Mouse (Mus musculus) hindbrain, postnatal 0 days (tissue): ENCODE measurements around the gene Vopp1. TPM values are rescaled to one million over a fixed set of nuclear protein-coding genes. Genes with fewer than 3 reads are reported as not detected.

Experiments
- ATAC-seq: fragments of 200-750 bp; cut with Nextera tagmentation; 2 replicates; pipeline ENCODE4 v1.8.0; 2017; ENCODE audit warnings: mild to moderate bottlenecking, moderate TSS enrichment, moderate library complexity
- DNase-seq: peaks from one replicate; pipeline ENCODE4 v3.0.0-alpha.2; 2015; ENCODE audit warnings: low spot score
- H3K27ac ChIP-seq: fragments of 300-500 bp; sonication (generic); 2 replicates; pipeline ENCODE4 v1.5.1; 2014; ENCODE audit warnings: mild to moderate bottlenecking
- H3K27me3 ChIP-seq: fragments of 300-500 bp; sonication (generic); 2 replicates; pipeline ENCODE4 v1.6.1; 2014; ENCODE audit warnings: low read length, mixed read lengths; ENCODE audit not compliant: insufficient read depth
- H3K36me3 ChIP-seq: fragments of 300-500 bp; sonication (generic); 2 replicates; pipeline ENCODE4 v1.6.1; 2014; ENCODE audit warnings: low read length, mixed read lengths; ENCODE audit not compliant: insufficient read depth
- H3K4me1 ChIP-seq: fragments of 300-500 bp; sonication (generic); 2 replicates; pipeline ENCODE4 v1.6.1; 2014; ENCODE audit warnings: antibody characterized with exemption, low read length, mixed read lengths; ENCODE audit not compliant: insufficient read depth
- H3K4me2 ChIP-seq: fragments of 300-500 bp; sonication (generic); 2 replicates; pipeline ENCODE4 v1.6.1; 2014; ENCODE audit warnings: low read depth, mild to moderate bottlenecking, low read length, moderate library complexity, mixed read lengths
- H3K4me3 ChIP-seq: fragments of 300-500 bp; sonication (generic); 2 replicates; pipeline ENCODE4 v1.5.1; 2014; ENCODE audit warnings: low read length
- H3K9ac ChIP-seq: fragments of 300-500 bp; sonication (generic); replicated peaks from 2 replicates; pipeline ENCODE4 v1.6.1; 2014; ENCODE audit warnings: mild to moderate bottlenecking, low read length, moderate library complexity, mixed read lengths
- H3K9me3 ChIP-seq: fragments of 300-500 bp; sonication (generic); 2 replicates; pipeline ENCODE4 v1.6.1; 2016; ENCODE audit warnings: low read length, mixed read lengths
- CTCF ChIP-seq: IDR thresholded peaks from 2 replicates; pipeline ENCODE4 v1.5.1; 2016; ENCODE audit warnings: antibody characterized with exemption, control low read depth, low read depth
- WGBS: fragments of 180-500 bp; shearing (Covaris S2); extraction: QIAGEN DNeasy Blood & Tissue Kit; methylation state at CpG from one replicate; pipeline ENCODE4 v1.1.7; 2014; 5-methylcytosine and 5-hydroxymethylcytosine counted together
- polyA plus RNA-seq: library from polyadenylated mRNA; unstranded; fragments of >200 nt; fragmentation: Nextera tagmentation; extraction: Ambion mirVana; gene quantifications from 2 replicates; pipeline ENCODE4 v1.2.1, GENCODE M21; 2015
- total RNA-seq: library from RNA; depleted of rRNA; stranded (reverse); fragments of >200 nt; gene quantifications from 2 replicates; pipeline ENCODE4 v1.2.3, GENCODE M21; 2014; rRNA removed

The Vopp1 gene
- total and polyA plus RNA-seq, 2 experiments from 2014 or later: 151 to 285 TPM

DNA sequence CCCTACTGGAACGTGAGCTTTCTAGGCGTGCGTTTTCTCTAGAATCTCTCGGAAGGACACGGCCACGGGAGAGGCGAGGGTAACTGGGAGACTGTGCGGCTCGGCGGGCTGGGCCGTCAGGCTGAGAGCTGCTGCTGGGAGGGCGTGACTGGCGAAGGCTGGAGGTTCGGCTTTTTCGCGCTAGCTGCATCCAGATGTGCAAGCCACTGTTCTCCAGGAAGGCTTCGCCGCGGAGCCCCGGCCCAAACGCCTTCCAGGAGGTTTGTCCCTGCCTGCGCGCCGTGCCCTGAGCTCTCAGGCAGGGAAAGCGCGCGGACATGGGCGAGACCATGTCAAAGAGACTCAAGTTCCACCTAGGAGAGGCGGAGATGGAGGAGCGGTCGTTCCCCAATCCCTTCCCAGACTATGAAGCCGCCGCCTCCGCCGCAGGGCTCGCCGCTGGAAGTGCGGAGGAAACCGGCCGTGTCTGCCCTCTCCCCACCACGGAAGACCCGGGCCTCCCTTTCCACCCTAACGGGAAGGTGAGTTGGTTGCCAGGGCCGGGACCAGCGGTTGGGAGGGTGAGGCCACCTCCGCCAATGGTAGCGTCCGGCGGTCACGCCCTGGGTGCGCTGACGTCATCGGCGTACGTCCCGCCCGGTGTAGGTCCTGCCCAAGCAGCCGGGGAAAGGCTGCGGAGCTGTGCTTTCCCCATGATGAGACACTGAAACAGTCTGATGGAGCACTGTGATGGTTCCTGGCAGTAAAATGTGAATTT, 122.0 kb downstream of the Vopp1 start:
- Histone ChIP-seq H3K27me3 (no peaks in the 10 kb centered on the region), H3K9me3 (no peaks in the 10 kb centered on the region), H3K36me3 (no peaks in the 10 kb centered on the region), H3K27ac (peak overlapping the region; percentile 99), H3K4me3 (peak overlapping the region; percentile 78), H3K4me1 (peaks cover 11% of the 10 kb centered on the region; the same call in 1 of the 2 replicates), H3K9ac (peak overlapping the region; percentile 93), H3K4me2 (peak overlapping the region; percentile 71)
- under 1% methylated on average over 59 of the region's 59 CpGs for WGBS
- peak; percentile 97 for DNase-seq
- peak; percentile 98 for ATAC-seq
- no peak for TF ChIP-seq CTCF

DNA sequence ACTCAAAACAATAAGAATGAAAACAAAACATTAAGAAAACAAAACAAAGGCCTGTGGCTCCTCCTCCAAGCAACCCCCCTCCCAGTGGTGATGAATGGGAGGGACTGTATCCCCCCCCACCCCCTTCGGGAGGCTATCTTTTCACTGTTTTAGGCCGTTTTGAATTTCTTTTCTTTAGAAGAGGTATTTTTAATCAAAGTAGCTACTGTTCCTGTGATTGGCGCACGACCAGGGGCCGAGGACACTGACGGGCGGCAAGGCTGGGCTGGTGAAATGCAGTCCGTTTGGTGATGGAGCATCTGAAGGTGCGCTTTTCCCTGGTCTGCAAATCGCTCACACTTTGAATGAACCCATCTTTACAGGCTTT, 122.6 kb downstream of the Vopp1 start, which contains the start of gene Lancl2:
TSS of gene Lancl2 (plus strand) at position 165 of the 367 bp plus-strand sequence.
- ATAC-seq: peak; percentile 27
- Histone ChIP-seq H3K9me3 (no peaks in the 10 kb centered on the region), H3K4me2 (peak within 1 kb of the TSS; percentile 71), H3K4me1 (peaks cover 11% of the 10 kb centered on the region; the same call in 1 of the 2 replicates), H3K27me3 (no peaks in the 10 kb centered on the region), H3K9ac (peak within 1 kb of the TSS; percentile 93), H3K36me3 (no peaks in the 10 kb centered on the region), H3K4me3 (peak within 1 kb of the TSS; percentile 78), H3K27ac (peak within 1 kb of the TSS; percentile 99)
- DNase-seq: peak; percentile 66
- 1% methylated on average over 10 of the region's 10 CpGs for WGBS
- 0 out of 2 replicates have a peak, but pooled peaks have one; percentile 4 for TF ChIP-seq CTCF

DNA sequence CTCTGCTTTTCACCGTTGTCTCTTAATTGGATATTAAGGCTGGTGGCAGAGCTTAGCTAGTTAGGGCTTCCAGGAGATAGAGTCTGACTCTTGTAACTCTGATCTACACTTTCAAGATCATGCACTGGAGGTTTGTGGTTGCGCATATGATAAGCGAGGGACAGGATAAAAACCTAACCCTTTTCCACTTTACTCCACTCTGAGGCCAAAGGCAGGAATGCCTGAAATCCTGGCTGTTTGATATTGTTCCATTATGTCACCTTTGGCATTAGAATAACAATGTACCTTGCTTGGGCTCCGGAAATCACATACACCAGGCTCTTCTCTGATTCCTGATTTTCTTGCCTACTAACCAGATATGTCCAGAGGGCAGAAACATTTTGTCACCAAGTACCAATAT, 123.3 kb downstream of the Vopp1 start:
- ATAC-seq: no peak
- 49% methylated on average over 4 of the region's 4 CpGs for WGBS
- peak; percentile 19 for DNase-seq
- Histone ChIP-seq H3K9ac (peak overlapping the region; percentile 93), H3K36me3 (no peaks in the 10 kb centered on the region), H3K4me1 (peaks cover 11% of the 10 kb centered on the region; the same call in 1 of the 2 replicates), H3K4me3 (peak overlapping the region; percentile 78), H3K27ac (peak overlapping the region; percentile 99), H3K4me2 (peak overlapping the region; percentile 71), H3K9me3 (no peaks in the 10 kb centered on the region), H3K27me3 (no peaks in the 10 kb centered on the region)
- no peak for TF ChIP-seq CTCF

DNA sequence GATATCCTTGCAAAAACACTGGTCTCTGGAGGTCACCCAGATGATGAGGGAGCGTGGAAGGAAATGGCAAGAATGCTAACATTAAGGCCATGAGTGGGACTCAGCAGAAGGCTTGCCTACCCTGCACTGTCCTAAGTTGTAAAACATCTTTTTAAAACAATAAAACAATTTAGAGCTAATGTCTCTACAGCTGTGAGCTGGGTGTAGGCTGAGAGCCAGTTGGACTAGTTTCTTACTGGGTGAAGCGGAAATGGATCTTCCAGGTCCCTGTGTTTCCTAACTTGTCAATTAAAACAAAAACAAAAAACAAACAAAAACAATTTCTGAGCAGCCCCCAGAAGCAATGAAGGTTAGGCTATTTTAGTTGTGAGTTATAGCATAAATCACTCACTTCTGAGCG, 131.8 kb downstream of the Vopp1 start:
- Histone ChIP-seq H3K9me3 (no peaks in the 10 kb centered on the region), H3K27ac (no peak overlapping the region), H3K9ac (no peak overlapping the region), H3K4me2 (no peak overlapping the region), H3K4me1 (no peaks in the 10 kb centered on the region; the same call in 1 of the 2 replicates), H3K36me3 (no peaks in the 10 kb centered on the region), H3K4me3 (no peak overlapping the region), H3K27me3 (no peaks in the 10 kb centered on the region)
- TF ChIP-seq CTCF: no peak
- no peak for DNase-seq
- 86% methylated on average over 3 of the region's 3 CpGs for WGBS
- ATAC-seq: no peak

DNA sequence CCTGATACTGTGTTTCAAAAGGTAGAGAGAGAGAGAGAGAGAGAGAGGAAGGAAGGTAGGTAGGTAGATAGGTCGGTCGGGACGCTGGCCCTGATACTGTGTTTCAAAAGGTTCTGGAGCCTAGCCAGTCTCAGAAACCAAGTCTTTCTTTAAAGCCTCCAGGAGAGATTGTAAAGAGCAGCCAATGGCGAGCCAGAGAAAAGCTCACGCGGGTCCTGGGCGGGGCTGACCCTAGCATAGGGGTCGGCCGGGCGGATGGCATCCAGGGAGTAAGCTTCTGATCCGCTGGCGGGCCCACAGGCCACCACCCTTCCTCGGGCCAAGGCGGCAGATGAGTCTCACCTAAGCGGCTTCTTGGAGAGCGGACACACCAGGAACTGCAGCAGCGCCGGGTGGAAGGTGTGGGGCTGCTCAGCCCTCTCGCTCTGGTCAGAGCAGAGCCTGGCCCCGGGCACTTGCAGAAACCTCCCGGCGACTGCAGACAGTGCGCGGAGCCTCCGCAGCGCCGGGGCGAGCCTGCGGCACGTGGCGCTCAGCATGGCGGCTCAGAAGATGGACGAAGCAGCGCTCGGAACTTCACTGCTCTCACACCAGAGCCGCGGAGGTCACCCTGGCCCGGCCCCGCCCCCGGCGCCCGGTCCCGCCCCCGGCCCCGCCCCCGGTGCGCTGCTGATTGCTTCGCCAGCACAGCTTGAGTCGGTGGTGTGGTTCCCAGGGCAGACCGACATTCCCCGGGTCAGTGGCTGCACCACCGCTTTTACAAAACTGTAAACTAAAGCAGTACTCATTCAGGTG, 133.3 kb downstream of the Vopp1 start, which contains the start of gene Pyurf:
TSS of gene Pyurf (minus strand) at position 612 of the 795 bp plus-strand sequence.
- Histone ChIP-seq H3K9me3 (no peaks in the 10 kb centered on the region), H3K4me3 (peak within 1 kb of the TSS; percentile 79), H3K27ac (peak within 1 kb of the TSS; percentile 92), H3K9ac (peak within 1 kb of the TSS; percentile 70), H3K36me3 (no peaks in the 10 kb centered on the region), H3K4me2 (peak within 1 kb of the TSS; percentile 76), H3K27me3 (no peaks in the 10 kb centered on the region), H3K4me1 (no peaks in the 10 kb centered on the region; the same call in 1 of the 2 replicates)
- DNase-seq (peak; percentile 90), ATAC-seq (peak; percentile 98)
- peak; percentile 35 for TF ChIP-seq CTCF
- WGBS: under 1% methylated on average over 52 of the region's 52 CpGs

DNA sequence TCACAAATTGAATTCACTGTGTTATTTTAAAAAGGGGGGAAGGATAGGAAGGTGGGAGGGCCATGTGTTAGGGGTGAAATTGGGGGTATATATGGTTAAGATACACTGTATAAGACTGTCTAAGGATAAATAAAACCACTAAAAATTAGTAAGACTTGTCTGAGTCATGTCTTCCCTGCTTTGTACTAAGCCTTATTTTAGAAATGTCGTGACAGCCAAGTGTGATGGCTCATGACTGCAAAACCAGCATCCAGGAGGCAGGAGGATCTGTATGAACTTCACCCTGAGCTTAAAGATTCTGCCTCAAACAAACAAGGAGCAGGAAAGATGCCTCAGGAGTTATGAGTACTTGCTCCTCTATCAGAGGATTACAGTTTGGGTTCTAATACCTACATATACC, 140.8 kb downstream of the Vopp1 start:
- H3K4me3 ChIP-seq: no peak overlapping the region
- H3K9ac ChIP-seq: no peak overlapping the region
- no peak for TF ChIP-seq CTCF
- ATAC-seq: no peak
- H3K4me1 ChIP-seq: no peaks in the 10 kb centered on the region
- WGBS: 94% methylated on average over 1 of the region's 1 CpGs
- no peak overlapping the region for H3K4me2 ChIP-seq
- no peaks in the 10 kb centered on the region for H3K36me3 ChIP-seq
- no peaks in the 10 kb centered on the region for H3K27me3 ChIP-seq
- H3K27ac ChIP-seq: no peak overlapping the region
- no peaks in the 10 kb centered on the region for H3K9me3 ChIP-seq
- DNase-seq: no peak

Other genes starting within 250 kb of the Vopp1 start
- 0.84 and 3.5 TPM in 2 replicates for gene Herc6, start 244.2 kb downstream of the Vopp1 start, total RNA-seq
- 1.4 and 1.7 TPM in 2 replicates for gene Herc6, start 244.2 kb downstream of the Vopp1 start, polyA plus RNA-seq
- gene Pyurf, start 133.1 kb downstream of the Vopp1 start, total RNA-seq: 14.7 and 16.8 TPM in 2 replicates
- gene Pyurf, start 133.1 kb downstream of the Vopp1 start, polyA plus RNA-seq: 15.0 and 16.1 TPM in 2 replicates
- gene Lancl2, start 122.6 kb downstream of the Vopp1 start, total RNA-seq: 82.3 and 88.6 TPM in 2 replicates
- 70.5 and 76.8 TPM in 2 replicates for gene Lancl2, start 122.6 kb downstream of the Vopp1 start, polyA plus RNA-seq
- gene Vmn1r21, start 25.2 kb upstream of the Vopp1 start, total RNA-seq: not detected in 2 replicates
- gene Vmn1r21, start 25.2 kb upstream of the Vopp1 start, polyA plus RNA-seq: 0.09 TPM in 1 of 2 replicates, not detected in the other
- gene Vmn1r22, start 82.9 kb upstream of the Vopp1 start, total RNA-seq: not detected in 2 replicates
- not detected in 2 replicates for gene Vmn1r22, start 82.9 kb upstream of the Vopp1 start, polyA plus RNA-seq
- not detected in 2 replicates for gene Vmn1r23, start 101.7 kb upstream of the Vopp1 start, total RNA-seq
- gene Vmn1r23, start 101.7 kb upstream of the Vopp1 start, polyA plus RNA-seq: not detected in 2 replicates
- not detected in 2 replicates for gene Vmn1r24, start 136.3 kb upstream of the Vopp1 start, total RNA-seq
- gene Vmn1r24, start 136.3 kb upstream of the Vopp1 start, polyA plus RNA-seq: not detected in 2 replicates
- not detected in 2 replicates for gene Vmn1r25, start 155.7 kb upstream of the Vopp1 start, total RNA-seq
- not detected in 2 replicates for gene Vmn1r25, start 155.7 kb upstream of the Vopp1 start, polyA plus RNA-seq
- gene Vmn1r26, start 190.0 kb upstream of the Vopp1 start, total RNA-seq: not detected in 2 replicates
- not detected in 2 replicates for gene Vmn1r26, start 190.0 kb upstream of the Vopp1 start, polyA plus RNA-seq